ENCODE assay signal across 16 mouse cellular contexts in genomic region chr16:32942694-32943093, GRCm38 (mm10). TPM values are rescaled to one million over a fixed set of nuclear protein-coding genes. Genes with fewer than 3 reads are reported as not detected.
DNase-seq lines count a peak whose midpoint lies in the region; ATAC-seq and TF ChIP-seq lines count a peak whose summit lies in the region.
"Had no signal": no experiment of that assay in that cellular context is flagged by ENCODE, and none has a peak within 500 bp of the region (broad histone marks: within the 10 kb centered on the region; RNA-seq: fewer than 3 reads in every experiment).

No protein-coding gene starts in this region.

- H3K4me3 ChIP-seq in embryonic facial prominence, embryonic 11.5 days (ENCODE audit: low read depth, low read length) = no peak overlapping the region
- H3K4me3 ChIP-seq in embryonic facial prominence, embryonic 10.5 days = no peak overlapping the region
- no peak overlapping the region for H3K4me3 ChIP-seq in kidney, postnatal 0 days (replicated peaks; ENCODE audit: low read depth, low read length)
- no peak overlapping the region for H3K4me3 ChIP-seq in kidney, adult 2 months (ENCODE audit: insufficient read depth, low read depth, low read length)
- H3K4me3 ChIP-seq: heart, adult 2 months; intestine, embryonic 15.5 days; limb, embryonic 12.5 days had no signal

- peak; percentile 52 for DNase-seq in embryonic facial prominence, embryonic 11.5 days (ENCODE audit: low spot score)
- DNase-seq in embryonic facial prominence, embryonic 10.5 days (ENCODE audit: low spot score) = no peak
- DNase-seq in kidney, postnatal 0 days (ENCODE audit: low spot score) = peak; percentile 76
- DNase-seq in kidney, adult 2 months = no peak
- peak; percentile 61 for DNase-seq in adipocyte (ENCODE audit: low spot score)
- peak; percentile 37 for DNase-seq in forelimb bud, embryonic 11.5 days (ENCODE audit: low read depth, low spot score)
- DNase-seq in adrenal gland, postnatal 10 days = no peak
- no peak for DNase-seq in retina, postnatal 1 day
- DNase-seq: cerebellum, postnatal 14 days; heart, adult 2 months; heart, postnatal 36 days; kidney, postnatal 25 days; layer of hippocampus, postnatal 36 days; lung, adult 2 months had no signal

- H3K4me2 ChIP-seq in embryonic facial prominence, embryonic 11.5 days (ENCODE audit: low read depth, low read length) = no peak overlapping the region
- H3K4me2 ChIP-seq in kidney, postnatal 0 days (ENCODE audit: low read length) = no peak overlapping the region
- H3K4me2 ChIP-seq: intestine, embryonic 15.5 days; limb, embryonic 12.5 days had no signal

- no peak for ATAC-seq in embryonic facial prominence, embryonic 11.5 days (replicated peaks; ENCODE audit: insufficient number of reproducible peaks, low FRiP score, low TSS enrichment, low read depth)
- ATAC-seq in kidney, postnatal 0 days (replicated peaks; ENCODE audit: low FRiP score, low read depth) = no peak
- ATAC-seq: intestine, embryonic 15.5 days had no signal

- no peaks in the 10 kb centered on the region for H3K9me3 ChIP-seq in embryonic facial prominence, embryonic 11.5 days (replicated peaks; ENCODE audit: control insufficient read depth, low read length)
- no peaks in the 10 kb centered on the region for H3K9me3 ChIP-seq in embryonic facial prominence, embryonic 10.5 days
- no peaks in the 10 kb centered on the region; the same call in 1 of the 2 replicates for H3K9me3 ChIP-seq in kidney, postnatal 0 days (replicated peaks; ENCODE audit: low read length)
- H3K9me3 ChIP-seq: intestine, embryonic 15.5 days; limb, embryonic 12.5 days had no signal

- no peak for TF ChIP-seq CTCF in kidney, postnatal 0 days (IDR thresholded peaks at IDR 0.05; ENCODE audit: low read depth)
- no peak for TF ChIP-seq CTCF in kidney, adult 2 months (conservative IDR thresholded peaks at IDR 0.05; ENCODE audit: insufficient read depth, insufficient read length, low read depth, low read length)

- TF ChIP-seq POLR2A in kidney, adult 2 months (IDR thresholded peaks at IDR 0.05; ENCODE audit: low read depth, low read length) = no peak

- no peaks in the 10 kb centered on the region for H3K36me3 ChIP-seq in embryonic facial prominence, embryonic 11.5 days (replicated peaks; ENCODE audit: control insufficient read depth, insufficient read depth, low read depth, low read length)
- H3K36me3 ChIP-seq in embryonic facial prominence, embryonic 10.5 days (replicated peaks) = no peaks in the 10 kb centered on the region
- H3K36me3 ChIP-seq in kidney, postnatal 0 days (ENCODE audit: insufficient read depth, low read length) = no peaks in the 10 kb centered on the region
- no peaks in the 10 kb centered on the region for H3K36me3 ChIP-seq in kidney, adult 2 months (ENCODE audit: control insufficient read depth, insufficient read depth, low read length)
- H3K36me3 ChIP-seq: intestine, embryonic 15.5 days; limb, embryonic 12.5 days had no signal

- 56% methylated on average over 5 of the region's 5 CpGs for WGBS in embryonic facial prominence, embryonic 11.5 days
- WGBS in embryonic facial prominence, embryonic 10.5 days = 77% methylated on average over 5 of the region's 5 CpGs
- WGBS in kidney, postnatal 0 days = 38% methylated on average over 5 of the region's 5 CpGs
- 65% methylated on average over 5 of the region's 5 CpGs for WGBS in kidney, adult 2 months

- no peaks in the 10 kb centered on the region for H3K27me3 ChIP-seq in embryonic facial prominence, embryonic 11.5 days (ENCODE audit: control insufficient read depth, insufficient read depth, low read length)
- H3K27me3 ChIP-seq in embryonic facial prominence, embryonic 10.5 days (replicated peaks; ENCODE audit: low read depth, poor library complexity, severe bottlenecking) = no peaks in the 10 kb centered on the region
- no peaks in the 10 kb centered on the region for H3K27me3 ChIP-seq in kidney, postnatal 0 days (ENCODE audit: insufficient read depth, low read length)
- H3K27me3 ChIP-seq in kidney, adult 2 months (replicated peaks; ENCODE audit: control insufficient read depth, insufficient read depth, low read length) = no peaks in the 10 kb centered on the region
- H3K27me3 ChIP-seq: intestine, embryonic 15.5 days; limb, embryonic 12.5 days had no signal

- no peak overlapping the region for H3K27ac ChIP-seq in embryonic facial prominence, embryonic 11.5 days (replicated peaks; ENCODE audit: low read depth, low read length)
- no peak overlapping the region for H3K27ac ChIP-seq in embryonic facial prominence, embryonic 10.5 days (replicated peaks)
- H3K27ac ChIP-seq in kidney, postnatal 0 days = no peak overlapping the region
- no peak overlapping the region for H3K27ac ChIP-seq in kidney, adult 2 months (ENCODE audit: insufficient read depth, low read depth, low read length)
- H3K27ac ChIP-seq: heart, adult 2 months; intestine, embryonic 15.5 days; limb, embryonic 12.5 days had no signal

- no peaks in the 10 kb centered on the region for H3K4me1 ChIP-seq in embryonic facial prominence, embryonic 11.5 days (ENCODE audit: control insufficient read depth, insufficient read depth, low read length)
- H3K4me1 ChIP-seq in embryonic facial prominence, embryonic 10.5 days = peaks cover 14% of the 10 kb centered on the region
- no peaks in the 10 kb centered on the region; the same call in 1 of the 2 replicates for H3K4me1 ChIP-seq in kidney, postnatal 0 days (replicated peaks; ENCODE audit: insufficient read depth, low read length)
- H3K4me1 ChIP-seq in kidney, adult 2 months (ENCODE audit: control insufficient read depth, insufficient read depth, low read length) = peaks cover 5% of the 10 kb centered on the region
- H3K4me1 ChIP-seq: intestine, embryonic 15.5 days had no signal

- H3K9ac ChIP-seq in embryonic facial prominence, embryonic 11.5 days (replicated peaks; ENCODE audit: low read length) = no peak overlapping the region
- H3K9ac ChIP-seq in kidney, postnatal 0 days (ENCODE audit: low read depth, low read length) = no peak overlapping the region
- H3K9ac ChIP-seq: intestine, embryonic 15.5 days; limb, embryonic 12.5 days had no signal

RNA-seq across cellular contexts. Expression of gene Lrch3, which starts 28.8 kb away (rescaled TPM):
- polyA plus RNA-seq in embryonic facial prominence, embryonic 11.5 days (2014; fragmentation: Nextera tagmentation; extraction: Ambion mirVana) = 31.7 and 32.2 TPM in 2 replicates
- 31.4 and 32.3 TPM in 2 replicates for polyA plus RNA-seq in embryonic facial prominence, embryonic 10.5 days (2016; fragmentation: Nextera tagmentation; extraction: Ambion mirVana)
- polyA plus RNA-seq in kidney, postnatal 0 days (2015; fragmentation: Nextera tagmentation; extraction: Ambion mirVana) = 14.1 and 15.6 TPM in 2 replicates
- polyA plus RNA-seq in kidney, adult 2 months (2012; rRNA removed) = 20.6 and 21.0 TPM in 2 replicates
- 10 to 100 TPM; 30.4 to 43.1 TPM for total RNA-seq in adrenal gland, postnatal 10 days (2021)

Comparison
In these comparisons a context has a peak if more than half of its experiments do, and no peak if none do; other contexts are left out.
1. DNase-seq: peak in embryonic facial prominence, embryonic 11.5 days (single experiment), kidney, postnatal 0 days (single experiment), adipocyte (single experiment) and forelimb bud, embryonic 11.5 days (single experiment); none in embryonic facial prominence, embryonic 10.5 days (single experiment), kidney, adult 2 months (single experiment), adrenal gland, postnatal 10 days (single experiment) and retina, postnatal 1 day (single experiment).